Mouse (Mus musculus): Measurements from ENCODE around the gene Grwd1.

DNA sequence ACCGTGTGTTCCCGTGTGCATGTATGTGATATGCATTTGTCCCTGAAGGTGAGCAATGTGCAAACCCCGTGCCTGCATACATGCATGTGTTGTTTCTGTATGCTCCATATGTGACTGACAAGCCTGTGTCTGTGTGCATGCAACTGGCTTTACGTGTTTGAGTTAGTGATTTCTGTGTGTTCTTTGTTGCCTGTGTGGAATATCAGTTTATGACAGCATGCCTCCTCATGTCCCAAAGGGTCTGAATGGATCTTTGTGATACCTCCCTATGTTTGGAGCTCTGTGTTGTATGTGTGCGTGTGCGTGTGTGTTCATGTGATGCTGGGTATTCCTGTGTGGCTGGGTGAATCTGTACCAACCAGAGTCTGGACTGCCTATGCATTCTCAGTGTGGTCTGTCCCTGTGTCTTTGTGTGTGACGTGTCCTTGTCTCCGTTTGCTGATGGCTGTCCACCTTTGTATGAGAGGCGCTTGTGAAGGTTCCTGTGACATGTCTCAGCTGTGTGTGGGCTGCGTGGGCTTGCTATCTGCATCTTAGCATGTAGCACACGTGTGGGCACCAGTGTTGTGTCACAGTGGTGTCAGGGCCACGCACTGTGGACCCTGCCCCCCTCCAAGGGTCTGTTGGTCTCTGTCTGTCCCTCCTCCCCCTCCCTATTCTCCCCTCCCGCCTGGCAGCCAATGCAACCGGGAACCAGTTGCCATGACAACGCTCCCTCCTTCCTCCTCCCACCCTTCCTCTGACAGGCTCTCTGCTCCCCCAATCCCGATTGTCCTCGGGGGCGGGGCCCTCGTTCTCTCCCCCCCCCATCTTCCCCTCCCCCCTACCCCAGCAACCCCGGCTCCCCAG lies 46.0 kb downstream of the Grwd1 start, which contains the start of gene Sult2b1:
- no peak for TF ChIP-seq POLR2A (IDR thresholded peaks at IDR 0.05; ENCODE audit: borderline replicate concordance, insufficient read depth, low read length)
- TF ChIP-seq CTCF (IDR thresholded peaks at IDR 0.05; ENCODE audit: borderline replicate concordance, insufficient read depth, low read depth, low read length), result no peak

Measured in cerebellum, adult 2 months (tissue).